Mouse (Mus musculus) Muller cell, postnatal 12 days (primary cell): ENCODE data around the gene Gm10130.
"Not testable (repeated sequence)": the region's sequence is repeated elsewhere in the genome, so short reads cannot be mapped to it uniquely, and the experiment has no call there.

Experiments
- DNase-seq: peaks from one replicate; pipeline ENCODE4 v3.0.0-alpha.2; 2015; ENCODE audit errors: inconsistent ontology term

Gene Gm10130

GRCm38 (mm10) chr2:150323402-150323801, at the start of gene Gm10130:
Gm10130 (plus strand) TSS chr2:150323702.
- DNase-seq = no peak

GRCm38 (mm10) chr2:150293669-150294068, 29.8 kb upstream of the Gm10130 start:
- DNase-seq = no peak

DNA sequence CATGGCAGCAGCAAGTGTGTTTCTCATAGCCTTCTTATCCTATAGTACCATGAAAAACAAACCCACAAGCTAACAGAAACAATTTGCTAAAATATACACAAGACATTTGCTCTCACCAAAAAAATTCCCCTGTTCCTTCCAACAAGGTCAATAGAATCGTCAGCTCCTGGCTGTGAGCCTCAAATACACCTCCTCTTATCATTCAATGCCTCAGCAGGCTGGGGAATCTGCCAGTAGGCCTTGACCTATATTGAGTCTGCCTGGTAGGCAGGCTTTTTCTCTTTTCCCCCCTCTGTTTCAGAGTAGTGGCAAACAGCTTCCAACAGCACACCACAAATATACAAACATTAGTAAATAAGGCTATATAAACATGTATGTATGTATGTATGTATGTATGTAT, 24.4 kb upstream of the Gm10130 start:
- DNase-seq = peak; percentile 35

DNA sequence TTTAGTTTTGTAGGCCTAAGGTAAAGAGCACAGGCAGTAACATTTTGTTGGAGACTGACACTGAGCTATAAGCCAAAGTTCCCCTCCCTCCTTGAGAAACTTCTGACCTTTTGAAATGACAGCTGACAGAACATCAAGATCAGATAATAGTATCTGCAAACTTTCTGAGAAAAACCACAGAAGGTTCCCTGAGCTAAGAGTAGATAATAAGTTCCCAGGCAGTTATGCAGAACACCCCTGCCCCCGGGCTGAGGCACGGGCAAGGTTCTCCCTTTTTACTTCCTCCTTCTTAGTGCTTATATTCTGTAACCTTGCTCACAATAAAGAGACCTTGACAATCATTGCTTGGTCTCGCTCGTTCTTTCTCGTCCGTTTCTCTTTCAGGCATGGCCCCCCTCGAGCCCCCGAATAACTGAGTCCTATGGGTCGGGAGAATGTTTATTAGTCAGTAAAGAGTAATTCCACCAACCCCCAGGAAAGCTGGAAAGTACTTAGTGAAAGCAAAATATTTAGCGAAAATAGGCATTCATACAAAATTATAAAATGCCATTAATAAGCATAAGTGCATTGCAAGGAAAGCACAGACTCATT, 16.2 kb upstream of the Gm10130 start:
- no peak for DNase-seq

DNA sequence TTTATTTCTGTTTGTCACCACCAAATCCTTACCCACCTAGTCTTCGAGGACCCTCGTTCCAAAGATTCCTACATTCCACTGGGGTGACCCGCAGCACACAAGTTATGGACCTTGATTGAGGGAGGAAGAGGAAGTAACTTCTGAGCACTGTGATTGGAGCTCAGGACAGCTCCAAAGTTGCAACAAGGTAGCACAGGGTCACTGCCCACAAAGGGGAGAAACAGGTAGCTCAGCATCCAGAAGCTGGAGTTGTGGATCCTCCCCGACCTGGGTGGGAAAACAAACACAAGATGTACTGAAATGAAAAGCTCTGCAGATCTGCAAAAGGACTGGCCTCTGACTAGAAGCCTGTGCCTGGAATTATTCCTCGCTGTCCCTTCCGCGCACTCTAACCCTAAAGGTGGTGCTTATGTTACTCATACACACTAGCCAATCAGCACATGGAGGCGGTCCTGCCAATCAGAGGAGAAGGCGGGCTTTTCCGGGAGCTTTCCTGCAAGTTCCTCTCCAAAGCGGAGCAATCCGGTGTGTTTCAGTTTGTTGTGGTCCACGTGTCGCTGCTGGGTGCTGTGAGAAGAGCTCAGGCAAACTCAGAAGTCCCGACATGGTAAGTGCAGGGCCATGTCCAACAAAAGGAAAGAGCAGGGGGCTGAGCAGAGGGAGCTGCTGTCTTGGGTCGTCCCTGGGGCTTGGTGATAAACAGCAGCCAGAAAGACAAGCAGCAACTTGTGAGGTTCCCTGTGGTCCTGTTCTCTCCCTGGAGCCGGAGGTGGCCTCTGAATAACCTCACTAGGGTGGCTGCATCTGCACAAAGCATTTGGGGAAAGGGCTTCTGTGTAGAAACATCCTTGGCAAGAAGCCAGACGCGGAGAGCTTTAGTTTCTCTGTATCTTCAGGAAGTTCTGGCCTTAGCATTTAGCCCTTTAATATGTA, 12.3 kb upstream of the Gm10130 start:
- peak; percentile 85 for DNase-seq

- no peak for DNase-seq
These were observed 7.4 kb upstream of the Gm10130 start for GRCm38 (mm10) chr2:150316140-150316539.

GRCm38 (mm10) chr2:150318973-150319372, 4.5 kb upstream of the Gm10130 start:
- DNase-seq = no peak

DNA sequence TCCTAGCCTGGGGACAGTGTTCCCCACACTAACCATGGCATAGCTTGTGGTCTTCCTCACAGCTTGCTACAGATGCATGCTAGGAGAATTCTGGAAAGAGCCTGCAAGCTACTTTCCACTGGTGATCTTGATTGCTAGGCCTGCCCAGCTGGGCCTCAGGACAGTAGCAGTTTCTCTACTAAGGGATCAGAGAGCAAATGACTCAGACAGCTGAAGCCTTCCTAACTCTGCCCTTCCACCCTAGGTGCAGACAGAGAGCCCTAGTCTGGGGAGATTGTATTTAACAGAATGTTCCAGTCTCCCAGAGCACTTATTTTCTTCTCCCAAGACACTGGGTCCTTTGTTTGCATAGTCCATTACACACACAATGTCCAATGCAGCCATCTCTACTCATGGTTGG, 33.6 kb downstream of the Gm10130 start:
- DNase-seq = not testable (repeated sequence)

DNA sequence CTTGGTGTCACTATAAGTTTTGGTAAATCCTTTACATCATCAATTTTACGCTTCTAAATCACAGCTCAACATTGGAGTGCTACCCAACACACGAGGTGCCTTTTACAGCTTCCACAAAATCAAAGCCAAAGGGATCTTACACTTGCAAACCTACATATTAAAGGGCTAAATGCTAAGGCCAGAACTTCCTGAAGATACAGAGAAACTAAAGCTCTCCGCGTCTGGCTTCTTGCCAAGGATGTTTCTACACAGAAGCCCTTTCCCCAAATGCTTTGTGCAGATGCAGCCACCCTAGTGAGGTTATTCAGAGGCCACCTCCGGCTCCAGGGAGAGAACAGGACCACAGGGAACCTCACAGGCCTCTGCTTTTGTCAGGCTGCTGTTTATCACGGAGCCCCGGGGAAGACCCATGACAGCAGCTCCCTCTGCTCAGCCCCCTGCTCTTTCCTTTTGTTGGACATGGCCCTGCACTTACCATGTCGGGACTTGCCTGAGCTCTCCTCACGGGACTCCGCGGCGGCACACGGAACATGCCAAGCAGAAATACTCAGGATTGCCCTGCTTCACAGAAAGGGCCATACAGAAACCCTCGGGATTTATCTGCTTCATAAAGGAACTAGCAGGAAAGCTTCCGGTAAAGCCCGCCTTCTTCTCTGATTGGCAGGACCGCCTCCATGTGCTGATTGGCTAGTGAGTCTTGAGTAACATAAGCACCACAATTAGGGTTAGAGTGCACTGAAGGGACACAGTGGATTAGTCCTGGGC, 38.8 kb downstream of the Gm10130 start, which contains the start of gene 3300002I08Rik:
3300002I08Rik (minus strand) TSS at position 653 of the 765 bp plus-strand sequence.
- DNase-seq = peak; percentile 91

DNA sequence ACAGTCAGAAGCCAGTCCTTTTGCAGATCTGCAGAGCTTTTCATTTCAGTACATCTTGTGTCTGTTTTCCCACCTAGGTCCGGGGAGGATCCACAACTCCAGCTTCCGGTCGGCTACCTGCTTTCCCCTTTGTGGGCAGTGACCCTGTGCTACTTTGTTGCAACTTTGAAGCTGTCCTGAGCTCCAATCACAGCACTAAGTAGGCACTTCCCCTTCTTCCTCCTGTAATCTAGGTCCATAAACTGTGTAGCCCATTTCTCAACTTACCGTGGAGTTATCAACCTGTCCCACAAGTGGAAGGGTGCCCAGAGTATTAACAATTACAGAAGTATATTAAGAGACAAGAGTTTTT, 39.4 kb downstream of the Gm10130 start:
- DNase-seq = no peak

DNA sequence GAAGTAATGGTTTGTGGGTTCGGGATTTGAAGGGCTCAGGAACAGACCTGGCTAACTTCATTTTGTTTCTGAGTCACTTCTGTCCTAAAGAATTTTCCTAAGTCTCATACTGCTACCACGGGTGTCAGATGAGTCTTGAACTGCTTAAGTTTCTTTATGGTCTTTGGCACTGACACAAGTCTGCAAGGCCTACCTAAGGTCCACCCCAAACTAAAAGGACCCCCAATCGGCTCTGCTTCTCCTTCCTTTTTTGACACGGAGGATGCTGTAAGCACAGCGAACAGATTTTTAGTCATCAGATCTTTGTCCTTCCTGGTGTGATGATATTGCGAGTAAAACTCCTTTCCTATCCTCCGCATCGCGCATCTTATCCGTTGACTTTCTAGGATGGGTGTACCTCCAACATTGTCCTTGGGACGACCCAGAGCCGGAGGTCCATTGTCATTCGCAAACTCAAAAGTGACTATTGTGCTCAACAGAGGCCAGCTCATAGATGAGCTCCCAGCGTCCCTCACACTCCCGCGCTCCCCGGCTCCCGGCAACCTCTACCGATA, 62.1 kb downstream of the Gm10130 start:
- not testable (repeated sequence) for DNase-seq

DNA sequence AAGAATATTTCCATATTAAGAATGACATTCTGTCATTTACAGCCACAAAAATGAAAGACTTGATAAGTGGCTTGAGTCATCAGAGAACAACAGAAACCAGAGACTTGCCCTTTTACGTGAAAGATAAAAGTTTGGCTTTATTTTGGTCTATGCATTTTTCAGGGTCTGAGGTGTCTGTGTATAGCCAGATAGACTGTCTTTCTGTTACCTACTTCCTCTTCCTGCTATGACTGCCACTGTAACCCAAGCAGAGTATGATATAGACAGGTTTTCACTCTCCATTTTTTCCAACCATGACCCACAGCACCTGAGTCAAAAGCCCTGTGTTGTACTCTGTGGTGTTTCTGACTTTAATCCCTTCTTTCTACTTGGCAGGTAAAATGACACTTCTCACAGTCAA, 66.7 kb downstream of the Gm10130 start:
- DNase-seq = no peak

DNA sequence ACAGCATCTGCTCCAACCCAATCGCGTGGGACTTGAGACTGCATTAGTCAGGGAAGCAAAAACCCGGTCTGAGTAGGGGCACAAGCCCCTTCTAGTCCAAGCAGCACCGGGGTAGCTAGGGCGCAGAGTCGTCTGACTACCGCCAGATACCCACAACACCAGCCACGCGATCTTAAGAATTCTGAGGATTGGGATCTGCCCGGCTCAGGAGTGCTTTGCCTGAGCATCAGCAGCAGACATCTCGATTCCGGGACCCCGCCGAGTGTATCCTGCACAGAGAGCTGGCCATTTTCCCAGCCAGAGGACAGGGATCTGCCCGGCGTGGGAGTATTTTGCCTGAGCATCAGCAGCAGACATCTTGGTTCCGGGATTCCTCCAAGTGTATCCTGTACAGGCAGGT, 88.6 kb downstream of the Gm10130 start:
- not testable (repeated sequence) for DNase-seq
